In genomic region chr2:174077776-174078338, GRCm38 (mm10) we compare ENCODE assay signal across 8 mouse cellular contexts. TPM values are rescaled to one million over a fixed set of nuclear protein-coding genes. Genes with fewer than 3 reads are reported as not detected.
DNase-seq lines count a peak whose midpoint lies in the region; ATAC-seq and TF ChIP-seq lines count a peak whose summit lies in the region.

No protein-coding gene starts in this region.

- no peak for ATAC-seq in forebrain, embryonic 14.5 days
- ATAC-seq in liver, postnatal 0 days = no peak

- DNase-seq in embryo, embryonic 10.5 days (ENCODE audit: low spot score) = peak; percentile 21
- no peak for DNase-seq in embryo, embryonic 10 days (ENCODE audit: low spot score)
- DNase-seq in A20 (ENCODE audit: low read depth, low spot score) = peak; percentile 62
- DNase-seq in forebrain, embryonic 14.5 days (ENCODE audit: low spot score) = no peak
- DNase-seq in liver, postnatal 0 days = no peak
- no peak for DNase-seq in adrenal gland, adult 2 months
- DNase-seq in left cerebral cortex, adult 8-10 months (ENCODE audit: low spot score in 2 of 2) = no peak
- DNase-seq in cerebellum, adult 9-10 months = no peak

- peaks cover 16% of the 10 kb centered on the region for H3K4me1 ChIP-seq in forebrain, embryonic 14.5 days (ENCODE audit: control insufficient read depth, insufficient read depth, low read length)
- peaks cover 13% of the 10 kb centered on the region for H3K4me1 ChIP-seq in liver, postnatal 0 days (ENCODE audit: insufficient read depth)

- H3K36me3 ChIP-seq in forebrain, embryonic 14.5 days (ENCODE audit: control insufficient read depth, insufficient read depth, low read length) = no peaks in the 10 kb centered on the region
- no peaks in the 10 kb centered on the region for H3K36me3 ChIP-seq in liver, postnatal 0 days (replicated peaks; ENCODE audit: insufficient read depth, low read length)

- WGBS in forebrain, embryonic 14.5 days = 8% methylated on average over 11 of the region's 11 CpGs
- WGBS in liver, postnatal 0 days (ENCODE audit: insufficient replicate concordance) = 9% methylated on average over 11 of the region's 11 CpGs

- no peaks in the 10 kb centered on the region for H3K9me3 ChIP-seq in forebrain, embryonic 14.5 days (replicated peaks; ENCODE audit: control insufficient read depth, low read length)
- no peaks in the 10 kb centered on the region for H3K9me3 ChIP-seq in liver, postnatal 0 days (ENCODE audit: low read length)

- H3K27me3 ChIP-seq in forebrain, embryonic 14.5 days (replicated peaks; ENCODE audit: control insufficient read depth, insufficient read depth, low read length) = no peaks in the 10 kb centered on the region
- no peaks in the 10 kb centered on the region for H3K27me3 ChIP-seq in liver, postnatal 0 days (ENCODE audit: insufficient read depth, low read length)

- peak overlapping the region; percentile 53 for H3K4me3 ChIP-seq in forebrain, embryonic 14.5 days (ENCODE audit: low read depth, low read length)
- H3K4me3 ChIP-seq in liver, postnatal 0 days (ENCODE audit: low read depth, low read length) = peak overlapping the region; percentile 93

- peak overlapping the region; percentile 68 for H3K9ac ChIP-seq in forebrain, embryonic 14.5 days (ENCODE audit: low read length)
- peak overlapping the region; percentile 82 for H3K9ac ChIP-seq in liver, postnatal 0 days (replicated peaks)

- H3K4me2 ChIP-seq in forebrain, embryonic 14.5 days (ENCODE audit: low read length) = peak overlapping the region; percentile 88
- H3K4me2 ChIP-seq in liver, postnatal 0 days (ENCODE audit: low read depth, low read length) = peak overlapping the region; percentile 99

- 0 out of 2 replicates have a peak, but pooled peaks have one; percentile 4 for TF ChIP-seq CTCF in liver, postnatal 0 days (IDR thresholded peaks at IDR 0.05; ENCODE audit: low read depth)

- TF ChIP-seq EP300 in liver, postnatal 0 days (IDR thresholded peaks at IDR 0.05; ENCODE audit: low read depth) = no peak

- H3K27ac ChIP-seq in forebrain, embryonic 14.5 days (ENCODE audit: low read depth, low read length) = no peak overlapping the region
- H3K27ac ChIP-seq in liver, postnatal 0 days (ENCODE audit: low read depth) = peak overlapping the region; percentile 83

RNA-seq across cellular contexts. Expression of gene Stx16, which starts 1.7 kb away (rescaled TPM):
- polyA plus RNA-seq in forebrain, embryonic 14.5 days (2014; fragmentation: Nextera tagmentation; extraction: Ambion mirVana) = 9.1 and 9.2 TPM in 2 replicates
- 2.4 and 2.9 TPM in 2 replicates for polyA plus RNA-seq in liver, postnatal 0 days (2015; fragmentation: Nextera tagmentation; extraction: Ambion mirVana)
- 10 to 100 TPM; 45.2 to 51.0 TPM for total RNA-seq in adrenal gland, adult 2 months (2021)
- polyA plus RNA-seq in adrenal gland, adult 2 months (2012; rRNA removed) = 30.7 and 31.3 TPM in 2 replicates
- total RNA-seq in left cerebral cortex, adult 8-10 months (2022) = 10 to 100 TPM; 60.0 to 66.7 (median 63.1) TPM

RNA-seq across cellular contexts. Expression of gene Npepl1, which starts 32.3 kb away (rescaled TPM):
- polyA plus RNA-seq in forebrain, embryonic 14.5 days (2014; fragmentation: Nextera tagmentation; extraction: Ambion mirVana) = 20.3 and 20.6 TPM in 2 replicates
- polyA plus RNA-seq in liver, postnatal 0 days (2015; fragmentation: Nextera tagmentation; extraction: Ambion mirVana) = 30.8 and 32.0 TPM in 2 replicates
- total RNA-seq in adrenal gland, adult 2 months (2021) = 10 to 100 TPM; 53.8 to 66.7 TPM
- polyA plus RNA-seq in adrenal gland, adult 2 months (2012; rRNA removed) = 156 and 183 TPM in 2 replicates
- 10 to 100 TPM; 14.2 to 17.9 (median 16.4) TPM for total RNA-seq in left cerebral cortex, adult 8-10 months (2022)

Comparison
In these comparisons a context has a peak if more than half of its experiments do, and no peak if none do; other contexts are left out.
1. DNase-seq: peak in embryo, embryonic 10.5 days (single experiment) and A20 (single experiment); none in embryo, embryonic 10 days (single experiment), forebrain, embryonic 14.5 days (single experiment), liver, postnatal 0 days (single experiment), adrenal gland, adult 2 months (single experiment), left cerebral cortex, adult 8-10 months (0 of 2) and cerebellum, adult 9-10 months (single experiment).